Mouse (Mus musculus): ENCODE results near the gene Ttll12. TPM values are rescaled to one million over a fixed set of nuclear protein-coding genes. Genes with fewer than 3 reads are reported as not detected.

Ttll12 gene
- total RNA-seq, 2 experiments from 2014 or later = 11.7 to 13.8 TPM

- DNase-seq (ENCODE audit: low spot score in 2 of 2) = no peak
These were observed 64.7 kb downstream of the Ttll12 start for GRCm38 (mm10) chr15:83530233-83530632.

GRCm38 (mm10) chr15:83529765-83530164 lies 65.2 kb downstream of the Ttll12 start:
- DNase-seq (ENCODE audit: low spot score in 2 of 2) = no peak
- intact Hi-C loops (cut with DNase I) = no loop called here

More at GRCm38 (mm10) chr15:83530233-83530632, 64.7 kb downstream of the Ttll12 start:
- intact Hi-C loops (cut with DNase I) = no loop called here

GRCm38 (mm10) chr15:83528892-83529291 lies 66.1 kb downstream of the Ttll12 start:
- intact Hi-C loops (cut with DNase I) = no loop called here
- DNase-seq (ENCODE audit: low spot score in 2 of 2) = no peak

- intact Hi-C loops (cut with DNase I) = no loop called here
- no peak for DNase-seq (ENCODE audit: low spot score in 2 of 2)
These were observed 67.2 kb downstream of the Ttll12 start for GRCm38 (mm10) chr15:83527747-83528146.

GRCm38 (mm10) chr15:83527092-83527437 lies 67.9 kb downstream of the Ttll12 start:
- intact Hi-C loops (cut with DNase I) = no loop called here
- no peak for DNase-seq (ENCODE audit: low spot score in 2 of 2)

- intact Hi-C loops (cut with DNase I) = no loop called here
- peak in 1 of 2 experiments; percentile 9 for DNase-seq (ENCODE audit: low spot score in 2 of 2)
These were observed 68.4 kb downstream of the Ttll12 start, which contains the start of gene Bik for GRCm38 (mm10) chr15:83526424-83527091. Gene Bik (plus strand): TSS chr15:83526862.

Other genes with a start within 250 kb of the Ttll12 start
- gene Arfgap3, start 244.9 kb downstream of the Ttll12 start, total RNA-seq (2021) = 10 to 100 TPM; 18.9 to 22.3 TPM
- gene Pacsin2, start 130.6 kb downstream of the Ttll12 start, total RNA-seq (2021) = 100 to 1,000 TPM in 1 of 2 experiments, 10 to 100 TPM in 1; 88.9 to 102 TPM
- gene Ttll1, start 84.3 kb downstream of the Ttll12 start, total RNA-seq (2021) = 10 to 100 TPM; 49.7 to 52.3 TPM
- not detected for gene Bik, start 68.3 kb downstream of the Ttll12 start, total RNA-seq (2021)
- gene Tspo, start 31.6 kb downstream of the Ttll12 start, total RNA-seq (2021) = 1 to 10 TPM; 4.5 to 5.7 TPM
- gene Mcat, start 31.4 kb downstream of the Ttll12 start, total RNA-seq (2021) = 10 to 100 TPM; 27.5 to 33.5 TPM
- gene Scube1, start 129.9 kb upstream of the Ttll12 start, total RNA-seq (2021) = 10 to 100 TPM; 68.5 to 71.1 TPM
- 100 to 1,000 TPM; 194 to 214 TPM for gene Mpped1, start 184.3 kb upstream of the Ttll12 start, total RNA-seq (2021)

All from left cerebral cortex, postnatal 36 days (tissue).